Mouse (Mus musculus): ENCODE measurements around the gene Gramd1a. TPM values are rescaled to one million over a fixed set of nuclear protein-coding genes. Genes with fewer than 3 reads are reported as not detected.

Gramd1a gene
- polyA plus RNA-seq, 2 experiments from 2014 or later = 83.7 to 103 TPM

DNA sequence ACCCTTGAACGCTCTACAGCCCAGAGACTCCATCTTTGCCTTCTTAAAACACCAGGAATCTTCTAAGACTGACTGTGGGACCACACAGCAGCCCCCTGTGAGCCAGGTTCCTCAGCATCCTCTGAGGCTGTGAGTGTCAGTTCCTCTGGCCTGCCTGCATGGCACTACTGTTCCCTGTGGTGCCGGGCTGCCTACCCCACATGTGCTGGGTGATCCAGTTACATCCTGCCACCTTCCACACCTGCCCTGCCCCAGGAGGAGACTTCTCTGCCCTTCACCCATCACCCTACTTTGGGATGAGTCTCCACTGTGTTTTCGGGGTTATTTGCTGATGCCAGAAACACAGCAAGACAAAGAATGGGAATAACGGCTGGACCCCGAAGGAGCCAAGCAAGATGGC is 36.1 kb downstream of the Gramd1a start:
- no peak for ATAC-seq

DNA sequence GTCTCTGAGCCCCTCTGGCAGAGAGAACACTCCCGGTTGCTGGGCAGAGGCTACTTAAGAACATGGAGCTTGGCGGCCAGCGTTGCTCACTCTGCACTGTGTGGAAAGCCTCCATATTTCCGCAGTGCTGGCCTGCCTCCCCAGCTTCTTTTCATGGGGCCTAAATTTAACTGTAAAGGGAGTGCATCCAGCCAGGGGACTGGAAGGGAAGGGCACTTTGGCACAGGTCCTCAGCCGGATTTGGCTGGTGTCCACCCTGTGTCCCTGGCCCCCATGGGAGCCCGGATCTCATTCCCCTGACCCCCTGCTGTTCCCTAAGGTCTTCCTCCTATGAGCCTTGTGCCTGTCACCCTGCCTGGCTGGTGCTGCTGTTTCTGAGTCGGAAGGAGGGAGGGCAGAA is 37.2 kb downstream of the Gramd1a start:
- ATAC-seq = no peak

DNA sequence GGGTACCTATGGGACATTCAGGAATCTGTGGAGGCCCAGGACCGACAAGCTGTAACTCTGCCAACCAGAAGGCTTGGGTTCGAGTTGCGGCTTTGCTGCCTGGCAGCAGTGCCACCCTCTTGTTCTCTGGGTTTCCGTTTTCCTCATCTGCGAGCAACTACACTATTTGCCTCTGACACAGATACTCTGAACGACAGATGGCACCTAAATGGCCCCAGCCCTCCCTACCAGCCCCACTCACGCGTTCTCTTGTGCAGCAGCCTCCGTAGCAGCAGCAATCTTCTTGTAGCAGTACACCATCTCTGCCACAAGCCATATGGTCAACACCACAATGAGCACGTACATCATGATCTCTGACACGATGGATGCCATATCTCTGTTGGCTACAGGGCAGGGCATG is 38.2 kb downstream of the Gramd1a start:
- no peak for ATAC-seq

DNA sequence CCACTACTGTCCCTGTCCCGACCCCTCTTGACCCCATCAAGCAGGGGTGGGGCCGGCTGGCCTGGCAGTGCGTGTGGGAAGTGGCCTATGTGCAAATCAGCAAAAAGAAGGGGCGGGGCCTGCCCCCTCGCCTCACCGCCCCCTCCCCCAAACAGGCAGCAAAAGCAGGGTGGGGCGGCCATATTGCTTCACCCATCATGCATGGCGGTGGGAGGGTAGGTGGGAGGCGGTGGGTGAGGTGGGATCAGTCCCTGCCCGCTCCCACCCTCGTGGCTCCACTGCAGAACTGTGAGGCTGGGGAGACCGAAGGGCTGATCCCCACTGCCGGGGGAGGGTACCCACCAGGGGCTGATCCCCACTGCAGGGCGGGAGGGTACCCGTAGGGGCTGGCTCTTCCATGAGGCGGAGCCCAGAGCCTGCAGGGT is 39.0 kb downstream of the Gramd1a start:
- ATAC-seq = no peak

DNA sequence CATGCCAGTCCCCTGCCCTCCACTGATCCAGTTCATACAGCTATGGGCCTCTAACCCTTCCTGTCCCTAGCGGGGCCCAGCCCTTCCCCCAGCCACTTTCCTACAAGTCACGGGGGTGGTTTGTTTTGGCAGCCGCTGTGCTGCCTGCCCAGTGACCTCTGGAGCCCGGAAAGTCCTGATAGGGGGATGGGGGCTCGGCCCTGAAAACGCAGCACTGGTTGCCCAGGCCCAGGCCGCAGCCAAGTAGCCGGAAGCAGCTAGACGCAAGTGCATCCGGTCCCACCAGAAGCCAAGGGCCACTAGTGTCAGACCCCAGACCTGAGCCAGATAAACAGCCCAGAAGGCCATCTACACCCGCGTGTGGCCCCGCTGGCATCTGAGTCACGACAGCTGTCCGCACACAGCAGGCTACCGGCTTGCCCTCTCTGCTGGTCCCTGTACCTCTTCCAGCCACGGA is 40.1 kb downstream of the Gramd1a start:
- ATAC-seq = no peak

DNA sequence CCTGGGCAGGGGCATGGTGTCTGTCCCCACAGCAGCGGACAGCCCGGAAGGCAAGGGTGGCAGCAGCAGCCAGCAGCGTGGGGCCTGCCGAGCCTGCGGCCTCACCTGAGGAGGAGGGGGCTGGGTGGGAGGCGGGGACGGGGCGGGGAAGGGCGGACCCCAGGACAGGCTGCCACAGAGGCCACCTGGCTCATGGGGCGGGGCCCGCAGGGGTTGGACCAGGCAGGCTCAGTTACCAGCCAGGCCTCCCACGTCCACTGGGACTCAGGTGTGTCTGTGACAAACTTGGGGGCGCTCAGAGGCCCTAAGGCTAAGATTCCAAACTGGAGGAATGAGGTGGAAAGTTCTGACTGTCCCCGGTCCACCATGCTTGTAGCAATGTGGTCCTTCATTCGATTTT is 40.5 kb downstream of the Gramd1a start, which contains the start of gene Hpn:
Hpn (minus strand) TSS at position 109 of the 400 bp plus-strand sequence.
- ATAC-seq = no peak

DNA sequence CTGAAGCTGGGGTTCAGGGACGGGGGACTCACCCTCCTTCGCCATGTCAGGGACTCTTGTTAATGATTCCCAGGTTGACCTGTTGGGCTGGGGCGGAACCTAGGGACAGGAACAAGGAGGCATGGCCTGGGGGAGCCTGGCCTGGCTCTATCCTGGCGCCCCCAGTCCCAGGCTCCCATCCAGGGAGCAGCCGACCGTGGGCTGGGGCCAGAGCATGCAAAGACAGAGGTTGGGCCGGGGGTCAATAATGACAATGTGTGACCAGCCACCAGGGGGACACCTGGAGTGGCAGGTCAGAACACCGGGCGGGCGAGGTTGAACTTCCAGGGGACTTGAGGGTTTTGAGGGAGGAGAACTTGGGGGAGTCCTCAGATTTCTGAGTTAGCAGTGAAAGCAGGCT is 41.0 kb downstream of the Gramd1a start:
- no peak for ATAC-seq

DNA sequence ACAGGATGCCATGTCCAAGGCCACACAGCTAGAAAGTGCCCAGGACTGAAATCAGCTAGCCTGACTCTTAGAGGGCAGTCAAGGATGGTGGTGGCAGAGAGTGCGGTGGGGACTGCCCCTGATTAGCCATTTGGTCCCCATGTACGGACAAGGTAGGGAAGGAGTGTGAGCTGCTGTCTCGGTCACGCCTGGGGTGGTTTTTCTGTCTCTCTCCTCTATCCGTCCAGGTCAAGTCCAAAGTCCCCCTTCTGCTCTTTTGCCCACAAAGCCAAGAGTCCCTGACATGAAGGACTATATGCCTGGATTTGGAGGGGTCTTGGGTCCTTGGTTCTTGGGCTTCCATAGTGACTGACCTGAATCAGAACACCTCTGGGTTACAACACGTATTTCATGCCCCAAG is 41.9 kb downstream of the Gramd1a start:
- no peak for ATAC-seq

DNA sequence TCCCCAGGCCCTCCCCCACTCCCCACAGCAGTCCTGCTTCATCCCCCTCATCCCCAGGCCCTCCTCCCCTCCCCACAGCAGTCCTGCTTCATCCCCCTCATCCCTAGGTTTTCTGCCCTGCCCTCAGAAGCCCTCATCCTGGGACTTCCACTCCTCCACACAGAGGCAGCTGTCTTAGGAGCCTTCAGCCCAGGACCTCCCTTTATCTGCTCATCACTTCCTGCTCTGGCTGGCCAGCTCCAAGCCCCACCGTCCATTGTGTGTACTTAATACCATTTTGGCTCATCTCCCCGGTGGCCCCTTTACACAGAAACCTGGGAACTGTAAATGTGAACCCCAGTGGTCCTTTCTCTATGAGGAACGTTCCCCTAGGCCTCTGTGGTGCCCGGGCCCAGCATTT is 43.7 kb downstream of the Gramd1a start:
- ATAC-seq = no peak

DNA sequence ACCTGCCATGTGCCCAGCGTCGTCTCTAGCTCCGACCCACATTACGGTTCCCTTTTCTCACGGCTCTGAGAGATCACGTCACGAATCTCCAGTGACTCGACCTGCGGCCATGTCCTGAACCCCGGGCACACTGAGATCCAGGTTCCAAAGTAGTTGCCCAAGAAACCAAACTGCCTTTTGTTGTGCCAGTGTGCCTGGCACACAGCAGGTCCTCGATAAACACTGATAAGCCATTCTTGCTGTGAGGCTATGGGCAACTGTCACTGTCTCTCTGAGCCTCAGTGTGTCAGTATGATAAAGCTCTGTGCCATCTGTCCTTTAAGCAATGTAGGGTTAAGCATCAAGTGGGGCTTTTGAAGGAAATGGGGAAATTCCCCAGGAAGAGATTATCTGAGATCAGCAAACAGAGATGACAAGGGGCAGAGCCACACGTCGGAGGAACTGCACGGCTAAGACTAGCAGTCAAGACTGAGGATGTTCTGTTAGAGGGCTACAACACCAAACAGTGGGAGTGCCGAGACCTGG is 44.8 kb downstream of the Gramd1a start:
- peak; percentile 98 for ATAC-seq

DNA sequence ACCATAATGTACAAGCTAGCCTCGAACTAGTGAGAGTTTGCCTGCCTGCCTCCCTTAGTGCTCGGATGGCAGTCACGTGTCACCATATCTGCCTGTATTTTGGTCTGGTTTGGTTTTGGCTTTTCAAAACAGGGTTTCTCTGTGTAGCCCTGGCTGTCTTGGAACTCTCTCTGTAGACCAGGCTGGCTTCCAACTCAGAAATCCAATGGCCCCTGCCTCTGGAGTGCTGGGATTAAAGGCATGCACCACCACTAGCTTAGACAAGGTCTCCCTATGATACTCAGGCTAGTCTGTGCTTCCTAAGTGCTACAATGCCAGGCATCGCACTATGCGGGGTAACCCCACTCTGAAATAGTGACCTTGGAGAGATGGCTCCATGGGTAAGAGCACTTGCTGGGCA is 45.9 kb downstream of the Gramd1a start:
- ATAC-seq = no peak

DNA sequence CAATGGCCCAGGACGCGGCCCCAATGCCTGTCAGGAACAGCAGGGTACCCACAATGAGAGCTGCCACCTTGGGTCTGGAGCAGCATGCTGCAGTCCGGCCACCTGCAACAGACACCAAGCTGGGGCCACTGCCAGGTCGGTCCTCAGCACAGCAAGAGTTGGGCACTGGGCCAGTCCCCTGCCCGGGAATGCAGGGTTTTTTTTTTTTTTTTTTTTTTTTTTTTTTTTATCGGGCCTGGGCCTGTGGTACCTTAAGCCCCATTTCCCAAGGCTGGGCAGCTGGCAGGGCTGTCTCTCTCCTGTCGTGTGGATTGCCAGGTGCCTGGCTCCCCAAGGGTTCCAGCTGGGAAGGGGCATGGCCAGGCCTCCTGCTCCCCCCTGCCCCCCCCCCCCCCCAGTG is 46.6 kb downstream of the Gramd1a start:
- ATAC-seq = no peak

DNA sequence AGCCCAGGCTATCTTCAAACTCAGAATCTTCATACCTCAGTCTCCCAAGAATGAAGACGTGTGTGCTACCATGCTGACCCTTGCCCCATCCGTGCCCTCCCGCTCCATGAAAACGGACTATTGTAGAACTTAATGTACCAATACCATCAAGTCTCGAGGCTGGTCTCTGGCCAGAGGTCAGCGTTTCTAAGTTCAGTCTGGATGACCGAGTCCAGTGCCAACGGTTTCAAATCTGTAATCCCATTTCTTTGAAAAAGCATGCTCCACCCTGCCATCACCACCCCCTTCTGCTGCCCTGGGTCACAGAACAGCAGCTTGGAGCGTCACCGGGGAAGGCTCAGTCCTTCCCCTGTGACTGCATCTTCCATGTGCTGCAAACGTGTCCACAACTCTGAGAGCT is 47.9 kb downstream of the Gramd1a start:
- ATAC-seq = no peak

DNA sequence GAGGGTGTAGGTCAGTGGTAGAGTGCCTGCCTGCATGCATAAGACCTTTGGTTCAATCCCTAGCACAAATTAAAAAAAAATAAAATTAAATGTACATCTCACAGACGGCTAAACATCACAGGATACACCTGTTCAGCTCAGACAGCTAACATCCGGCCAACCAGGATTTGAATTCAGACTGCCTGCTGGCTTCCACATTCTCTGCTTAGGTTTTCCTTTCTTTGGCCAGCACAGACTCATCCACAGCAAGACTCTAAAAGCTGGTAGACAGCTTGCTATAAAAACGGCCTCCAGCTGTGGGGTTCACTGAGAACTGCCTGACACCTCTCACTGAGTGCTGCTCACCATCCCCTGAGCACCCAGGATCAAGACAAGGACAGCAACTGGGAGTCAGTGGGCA is 49.5 kb downstream of the Gramd1a start:
- no peak for ATAC-seq

DNA sequence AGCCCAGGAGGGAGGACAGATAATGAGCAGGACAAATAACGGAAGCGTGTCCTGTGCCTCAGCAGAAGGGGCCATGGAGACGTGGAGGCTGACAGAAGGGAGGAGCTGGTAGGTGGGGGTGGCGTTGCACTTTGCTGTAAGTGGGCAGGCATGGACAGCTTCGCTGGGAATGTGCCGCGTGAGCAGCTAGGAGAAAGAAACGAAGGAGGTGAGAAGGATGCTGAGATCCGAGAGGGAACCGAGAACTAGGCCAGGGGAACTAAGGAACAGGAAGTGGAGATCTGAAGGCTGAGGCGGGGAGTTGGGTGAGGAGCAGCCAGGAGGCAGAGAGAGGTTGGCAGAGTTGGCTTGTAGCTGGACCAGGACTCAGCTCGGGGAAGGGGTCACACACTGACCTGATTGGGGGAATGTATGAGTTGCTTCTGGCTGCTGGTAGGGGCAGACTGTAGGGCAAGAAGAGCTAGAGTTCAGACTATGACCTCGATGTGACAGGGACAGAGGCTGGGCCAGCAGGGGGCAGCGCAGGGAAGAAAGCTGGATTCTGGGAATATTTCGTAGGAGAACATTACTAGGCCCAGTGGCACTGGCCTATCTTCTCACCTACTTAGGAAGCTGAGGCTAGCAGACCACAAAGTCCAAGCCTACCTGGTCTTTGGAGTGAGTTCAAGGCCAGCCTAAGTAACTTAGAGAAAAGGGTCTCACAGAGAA is 50.5 kb downstream of the Gramd1a start:
- no peak for ATAC-seq

DNA sequence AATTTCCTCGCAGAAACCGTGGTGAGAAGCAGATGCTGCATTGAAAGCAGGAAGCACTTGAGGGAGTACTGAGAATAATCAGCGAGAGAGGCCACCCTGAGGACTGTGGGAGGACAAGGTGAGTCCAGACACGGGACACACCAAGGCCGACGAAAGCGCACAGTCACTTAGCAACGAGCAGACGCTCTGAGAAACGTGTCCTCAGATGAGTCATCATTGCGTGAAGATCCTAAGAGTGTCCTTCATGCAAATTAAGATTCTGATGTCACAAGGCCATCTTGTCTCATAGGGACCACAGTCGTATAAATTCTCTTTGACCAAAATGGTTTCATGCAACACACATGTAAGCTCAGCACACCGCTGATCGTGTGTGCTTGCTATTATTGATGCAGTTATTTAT is 54.9 kb downstream of the Gramd1a start:
- no peak for ATAC-seq

DNA sequence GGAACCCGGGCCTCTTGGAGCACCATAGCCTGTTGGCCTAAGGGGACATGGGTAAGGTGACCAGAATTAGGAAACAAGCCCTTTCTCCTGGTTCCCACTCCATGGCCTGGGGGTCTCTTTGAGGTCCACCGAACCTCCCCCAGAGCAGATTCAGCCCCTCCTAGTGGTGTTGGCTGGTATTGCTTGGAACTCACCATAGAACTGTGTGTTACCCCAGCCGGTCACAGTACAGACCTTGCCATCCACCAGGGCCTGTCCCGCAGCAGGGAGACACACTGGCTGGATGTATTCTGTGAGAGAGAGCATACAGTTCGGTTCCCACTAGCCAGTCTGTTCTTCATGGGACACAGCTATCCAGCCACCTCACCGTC is 56.1 kb downstream of the Gramd1a start:
- ATAC-seq = no peak

DNA sequence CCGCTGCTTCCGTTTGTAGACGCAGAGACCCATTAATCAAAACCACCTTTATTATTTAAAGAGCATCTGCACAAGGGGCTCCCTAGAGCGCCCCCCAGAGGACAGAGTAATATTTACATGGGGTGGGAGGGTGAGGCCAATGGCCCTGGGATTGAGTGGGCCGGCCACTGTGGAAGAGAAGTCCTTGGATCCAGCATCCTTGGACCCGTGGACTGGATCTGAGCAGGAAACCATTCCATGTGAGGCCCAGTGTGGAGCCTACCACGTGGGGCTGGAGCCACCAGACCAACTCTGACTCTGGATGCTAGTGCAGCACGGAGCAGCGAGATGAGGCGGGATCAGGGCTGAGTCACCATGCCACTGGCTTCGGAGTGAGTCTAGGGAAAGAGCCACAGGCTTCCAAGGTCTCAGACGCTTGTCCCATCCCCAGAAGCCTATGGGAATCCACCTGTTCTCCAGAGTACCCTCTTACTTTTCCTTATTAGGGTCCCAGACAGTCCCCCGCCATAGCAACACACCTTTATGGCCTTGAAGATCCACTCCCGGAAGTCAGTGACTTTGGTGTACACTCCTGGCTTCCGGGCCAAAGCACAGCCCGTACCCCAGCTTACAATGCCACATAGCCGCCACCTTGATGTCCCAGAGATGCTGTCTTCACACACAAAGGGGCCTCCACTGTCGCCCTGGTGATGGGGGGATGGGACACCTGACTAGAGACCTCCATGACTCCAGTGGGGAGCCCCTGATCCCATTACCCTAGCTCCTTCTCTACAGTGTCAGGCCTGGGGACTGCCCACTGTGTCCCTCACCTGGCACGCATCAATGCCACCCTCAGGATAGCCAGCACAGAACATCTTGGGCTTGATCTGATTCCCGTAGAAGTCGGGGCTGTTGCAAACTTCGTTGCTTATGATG is 56.7 kb downstream of the Gramd1a start:
- no peak for ATAC-seq

DNA sequence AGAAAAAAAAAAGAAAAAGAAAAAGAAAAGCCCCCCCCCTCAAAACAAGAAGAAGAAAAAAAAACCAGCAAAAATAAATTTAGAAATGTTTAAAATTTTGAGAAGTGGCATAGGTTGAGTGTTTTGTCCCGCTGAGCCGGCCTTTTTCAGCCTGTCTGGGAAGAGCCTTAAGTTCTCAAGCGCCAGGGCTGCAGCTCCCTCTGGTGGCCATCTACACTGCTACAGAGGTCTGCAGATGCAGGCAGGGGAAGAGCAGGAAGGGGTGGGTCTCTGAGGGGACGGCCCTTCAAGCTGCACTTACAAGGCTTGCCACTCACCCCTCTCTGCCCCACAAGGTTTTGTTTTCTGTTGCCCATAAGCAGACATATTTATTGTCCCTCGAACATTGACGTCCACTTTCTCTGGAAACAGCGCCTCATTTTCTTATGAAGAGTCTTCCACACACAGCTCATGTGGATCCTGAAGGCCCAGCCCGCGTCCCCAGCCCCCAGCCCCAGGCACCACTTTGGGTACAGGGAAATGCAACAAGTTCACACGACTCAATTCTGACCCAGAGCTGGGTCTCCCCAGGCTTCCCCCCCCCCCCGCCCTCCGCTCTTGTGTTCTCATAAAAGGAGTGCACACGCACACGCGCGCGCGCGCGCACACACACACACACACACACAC is 58.0 kb downstream of the Gramd1a start:
- ATAC-seq = peak; percentile 99

DNA sequence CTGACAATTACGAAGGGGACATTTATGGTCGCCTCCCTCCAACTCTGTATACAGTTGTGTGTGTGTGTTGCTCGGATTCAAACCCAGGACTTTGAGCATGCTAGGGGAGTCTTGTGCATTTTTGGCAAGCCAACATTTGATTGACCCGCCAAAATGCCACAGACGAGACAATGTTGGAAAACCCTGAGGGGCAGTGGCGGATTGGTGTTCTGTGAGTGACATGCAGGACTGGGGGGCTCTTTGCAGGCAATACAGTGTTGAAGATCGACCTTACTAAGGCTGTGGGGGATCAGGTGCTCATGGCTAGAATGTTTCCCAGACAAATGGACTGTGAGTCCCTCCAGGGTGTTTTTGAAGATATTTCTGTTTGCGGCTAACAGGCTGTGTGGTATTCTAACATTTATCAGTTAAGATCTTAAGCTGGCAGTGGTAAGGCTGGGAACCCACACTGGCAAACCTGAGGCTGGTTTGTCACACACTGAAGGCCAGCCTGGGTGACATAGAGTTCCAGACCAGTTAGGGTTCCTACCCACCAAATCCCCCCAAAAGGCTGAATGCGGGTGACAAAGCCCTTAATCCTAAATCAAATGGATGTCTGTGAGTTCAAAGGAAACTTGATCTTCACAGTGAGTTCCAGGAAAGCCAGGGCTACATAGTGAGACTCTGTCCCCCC is 58.7 kb downstream of the Gramd1a start:
- no peak for ATAC-seq

DNA sequence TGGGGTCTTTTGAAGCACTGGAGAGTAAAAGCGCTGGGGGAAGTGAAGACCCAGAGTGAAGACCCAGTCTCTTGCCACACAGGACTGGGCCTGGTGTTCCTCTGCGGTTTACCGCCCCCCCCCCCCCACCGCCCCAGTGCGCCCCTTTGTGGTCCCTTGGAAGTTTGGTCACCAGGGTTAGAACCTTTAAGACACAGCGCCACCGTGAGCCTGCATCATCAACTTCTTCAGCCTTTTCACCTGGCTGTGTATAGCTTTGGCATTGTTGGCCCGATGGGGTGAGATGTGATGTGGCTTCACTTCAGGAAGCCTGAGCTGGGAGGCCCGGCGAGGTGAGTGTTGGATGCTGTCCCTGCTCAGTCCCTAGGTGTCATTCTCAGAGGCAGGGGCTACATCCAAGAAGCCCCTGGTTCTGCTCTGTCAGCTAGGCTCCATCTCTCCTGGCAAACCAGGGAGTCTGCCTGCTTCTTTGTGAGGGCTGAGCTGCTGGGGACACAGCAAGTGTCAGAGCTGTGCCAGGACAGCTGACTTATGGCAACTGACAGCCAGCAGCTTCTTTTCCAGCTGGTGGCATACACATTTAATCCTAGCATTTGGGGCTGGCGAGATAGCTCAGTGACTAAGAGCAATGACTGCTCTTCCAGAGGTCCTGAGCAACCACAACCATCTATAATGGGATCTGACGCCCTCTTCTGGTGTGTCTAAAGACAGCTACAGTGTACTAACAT is 60.8 kb downstream of the Gramd1a start:
- no peak for ATAC-seq

DNA sequence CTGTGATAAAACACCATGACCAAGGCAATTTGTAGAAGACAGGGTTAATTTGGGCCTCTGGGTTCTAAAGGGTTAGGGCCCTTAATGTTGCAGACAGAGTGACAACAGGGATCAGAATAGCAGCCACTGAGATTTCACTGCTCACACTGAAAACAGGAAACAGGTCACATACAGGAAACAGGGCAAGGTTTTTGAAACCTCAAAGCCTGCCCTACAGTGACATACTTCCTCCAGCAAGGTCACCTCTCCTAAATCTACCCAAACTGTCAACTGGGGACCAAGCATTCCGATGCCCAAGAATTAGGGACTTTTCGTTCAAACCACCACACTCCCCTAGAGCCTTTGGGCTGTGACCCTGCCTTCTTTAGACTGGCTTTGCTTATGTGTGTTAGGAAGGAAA is 66.0 kb downstream of the Gramd1a start:
- ATAC-seq = peak; percentile 95
